Mouse (Mus musculus): ENCODE results near the gene Dpp6.

The Dpp6 gene

DNA sequence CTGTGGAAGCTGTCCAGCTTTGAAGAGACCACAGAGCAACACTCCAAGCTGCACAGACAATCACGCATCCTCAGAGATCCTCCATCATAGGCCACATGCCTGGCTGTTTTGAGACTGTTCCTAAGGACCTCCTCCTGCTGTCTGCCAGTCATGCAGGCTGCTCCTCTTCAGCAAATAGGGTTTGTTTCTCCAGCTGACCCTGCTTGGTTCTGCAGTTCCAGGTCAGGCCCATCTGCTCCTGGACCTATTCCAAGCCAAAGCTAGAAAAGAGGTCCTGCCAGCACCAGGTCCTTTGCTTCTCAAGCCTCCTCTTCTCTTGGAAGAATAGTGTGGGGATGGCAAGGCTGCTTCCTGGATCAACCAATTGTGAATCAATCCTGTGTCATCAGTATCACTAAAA, 556.9 kb downstream of the Dpp6 start:
- no peak for DNase-seq (ENCODE audit: low spot score in 2 of 2)

- no peak for DNase-seq (ENCODE audit: low spot score in 2 of 2)
These were observed 558.8 kb downstream of the Dpp6 start for GRCm38 (mm10) chr5:27375841-27376240.

GRCm38 (mm10) chr5:27380656-27381385, 563.8 kb downstream of the Dpp6 start:
- no peak for DNase-seq (ENCODE audit: low spot score in 2 of 2)

GRCm38 (mm10) chr5:27398371-27398770, 581.4 kb downstream of the Dpp6 start:
- DNase-seq (ENCODE audit: low spot score in 2 of 2): no peak

DNA sequence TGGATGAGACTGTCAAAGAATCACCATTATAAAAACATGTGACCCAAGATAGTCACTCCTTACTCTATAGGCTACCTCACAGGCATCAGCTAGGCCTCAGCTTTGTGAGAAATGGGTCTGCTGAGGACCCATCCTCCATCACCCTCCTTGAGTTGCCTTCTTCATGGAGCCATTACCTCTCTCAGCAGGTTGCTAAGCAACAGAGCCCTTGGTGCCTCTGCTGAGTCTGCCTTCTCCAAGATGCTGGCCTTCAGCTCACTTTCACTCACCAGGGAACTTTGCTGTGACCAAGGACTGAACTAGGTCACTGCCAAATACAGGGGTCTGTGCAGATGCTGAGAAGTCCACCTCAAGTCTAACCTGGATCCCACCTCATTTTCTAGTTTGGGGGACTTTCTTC, 582.1 kb downstream of the Dpp6 start:
- DNase-seq (ENCODE audit: low spot score in 2 of 2): peak in 1 of 2 experiments; percentile 19

DNA sequence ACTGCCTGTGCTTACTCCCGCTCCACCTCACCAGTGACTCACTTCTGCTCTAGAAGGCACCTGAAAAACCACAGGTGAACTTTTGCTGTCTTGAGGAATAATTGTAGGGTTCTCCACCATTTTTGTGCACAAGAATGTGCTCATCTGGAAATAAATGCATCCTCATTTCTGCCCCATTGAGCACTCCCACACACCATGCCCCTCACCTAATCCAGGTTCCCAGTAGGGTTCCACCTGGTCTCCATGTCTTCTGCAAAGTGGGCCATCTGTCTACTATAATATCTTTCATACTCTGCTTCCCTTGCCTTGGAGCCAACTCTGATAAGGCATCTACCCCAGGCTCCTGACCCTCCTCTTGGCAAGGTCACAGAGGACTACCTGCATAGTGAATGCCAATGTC, 585.6 kb downstream of the Dpp6 start:
- no peak for DNase-seq (ENCODE audit: low spot score in 2 of 2)

GRCm38 (mm10) chr5:27408854-27409253, 591.9 kb downstream of the Dpp6 start:
- DNase-seq (ENCODE audit: low spot score in 2 of 2): no peak

DNA sequence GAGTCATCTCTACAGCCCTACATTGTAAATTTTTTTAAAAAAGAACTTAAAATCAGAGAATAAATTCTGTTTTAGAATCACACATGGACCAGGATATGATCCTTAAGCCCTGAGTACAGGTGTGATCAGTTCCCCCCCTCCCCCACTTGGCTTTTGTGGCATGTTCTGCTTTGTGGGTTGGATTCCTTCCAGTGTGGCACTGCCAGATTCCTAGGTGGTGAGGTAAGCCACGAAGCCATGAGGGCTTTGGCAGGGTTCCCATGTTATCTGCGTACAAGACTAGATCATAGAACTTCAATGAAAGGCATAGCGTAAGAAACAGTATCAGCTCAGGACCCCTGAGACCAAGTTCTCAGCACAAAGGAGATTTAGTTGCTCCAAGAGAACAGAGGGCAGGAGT, 596.0 kb downstream of the Dpp6 start:
- no peak for DNase-seq (ENCODE audit: low spot score in 2 of 2)

DNA sequence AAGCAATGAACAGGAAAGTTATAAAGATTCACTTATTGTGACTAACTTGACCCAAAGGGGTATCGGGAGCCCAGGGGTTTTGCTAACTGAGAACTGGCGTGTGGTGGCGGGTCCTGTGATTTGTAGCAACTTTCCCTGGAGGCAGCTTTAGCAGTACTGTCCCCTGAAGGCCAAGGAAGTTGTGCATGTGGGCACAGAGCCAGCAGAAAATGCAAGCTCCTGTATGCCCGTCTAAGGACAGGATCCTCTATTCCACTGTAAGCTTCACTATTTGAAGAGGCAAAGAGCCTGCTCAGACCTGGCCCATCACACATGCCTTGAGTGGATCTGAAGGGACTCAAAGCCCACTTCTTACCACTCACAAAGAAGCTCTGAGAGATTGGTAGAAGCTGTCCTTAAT, 598.5 kb downstream of the Dpp6 start:
- no peak for DNase-seq (ENCODE audit: low spot score in 2 of 2)

GRCm38 (mm10) chr5:27416571-27416970, 599.6 kb downstream of the Dpp6 start:
- DNase-seq (ENCODE audit: low spot score in 2 of 2): no peak

GRCm38 (mm10) chr5:27417398-27417797, 600.4 kb downstream of the Dpp6 start:
- DNase-seq (ENCODE audit: low spot score in 2 of 2): peak in 1 of 2 experiments; percentile 15

DNA sequence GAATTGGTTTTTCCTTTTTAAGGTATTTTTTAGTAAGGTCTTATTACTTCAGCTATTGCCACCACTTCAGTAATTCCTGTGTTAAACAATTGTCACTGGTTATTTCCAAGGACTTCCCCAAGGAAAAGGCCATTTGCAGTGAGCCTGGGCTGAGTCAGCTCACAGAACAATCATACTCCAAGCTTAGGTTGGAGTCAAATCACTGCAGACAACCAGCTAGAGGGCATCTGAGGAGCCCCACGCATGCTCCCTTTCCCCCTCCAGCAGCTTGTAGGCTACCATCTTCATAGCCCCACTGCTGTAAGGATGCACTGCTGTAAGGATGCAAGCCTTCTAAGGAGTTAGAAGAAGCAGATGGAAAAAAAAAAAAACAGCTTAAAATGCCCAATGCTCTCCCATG, 601.9 kb downstream of the Dpp6 start:
- DNase-seq (ENCODE audit: low spot score in 2 of 2): no peak

DNA sequence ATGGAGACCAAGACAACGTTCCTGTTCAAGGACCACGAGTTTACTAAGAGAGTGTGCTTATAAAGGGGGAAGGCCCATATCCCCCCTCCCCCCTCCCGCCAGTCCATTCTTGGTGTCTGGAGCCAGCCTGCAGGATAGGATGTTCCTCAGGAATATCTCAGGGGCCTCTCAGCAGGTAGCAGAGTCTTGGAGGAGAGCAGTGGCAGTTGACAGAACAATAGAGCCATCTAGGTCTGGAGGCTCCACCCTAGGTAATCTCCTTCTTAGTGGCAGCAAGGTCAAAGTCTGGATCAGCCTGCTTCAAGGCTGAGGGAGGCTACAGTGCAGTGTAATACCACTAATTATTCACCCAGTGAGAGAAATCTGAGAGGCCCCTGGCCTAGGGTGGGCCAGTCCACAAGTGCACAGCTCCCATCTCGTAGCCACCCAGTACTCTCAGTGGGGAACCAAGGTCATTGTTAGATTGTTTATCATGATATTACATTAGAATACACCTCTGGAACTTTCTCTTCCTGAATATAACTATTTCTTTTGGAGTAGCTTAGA, 604.2 kb downstream of the Dpp6 start:
- DNase-seq (ENCODE audit: low spot score in 2 of 2): no peak

GRCm38 (mm10) chr5:27423766-27424165, 606.8 kb downstream of the Dpp6 start:
- DNase-seq (ENCODE audit: low spot score in 2 of 2): no peak

- DNase-seq (ENCODE audit: low spot score in 2 of 2): no peak
These were observed 607.6 kb downstream of the Dpp6 start for GRCm38 (mm10) chr5:27424484-27425080.

- no peak for DNase-seq (ENCODE audit: low spot score in 2 of 2)
These were observed 609.2 kb downstream of the Dpp6 start for GRCm38 (mm10) chr5:27426200-27426599.

DNA sequence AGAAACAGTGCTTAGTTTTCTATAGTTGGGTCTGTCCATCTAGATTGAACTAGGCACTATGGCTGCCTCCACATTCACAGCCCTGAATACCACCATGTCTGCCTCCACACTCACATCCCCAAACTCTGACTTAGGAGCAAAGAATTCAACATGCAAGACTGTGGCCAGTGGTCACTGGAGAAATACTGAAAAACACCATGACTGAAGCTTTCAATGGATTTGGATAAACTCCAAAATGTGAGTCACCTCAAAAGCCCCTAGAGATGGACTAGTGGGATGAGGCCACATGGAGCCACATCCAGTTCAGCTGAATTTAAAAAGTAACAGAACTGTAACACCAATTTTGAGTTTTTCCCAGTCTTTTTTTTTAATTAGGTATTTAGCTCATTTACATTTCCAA, 616.6 kb downstream of the Dpp6 start:
- no peak for DNase-seq (ENCODE audit: low spot score in 2 of 2)

DNA sequence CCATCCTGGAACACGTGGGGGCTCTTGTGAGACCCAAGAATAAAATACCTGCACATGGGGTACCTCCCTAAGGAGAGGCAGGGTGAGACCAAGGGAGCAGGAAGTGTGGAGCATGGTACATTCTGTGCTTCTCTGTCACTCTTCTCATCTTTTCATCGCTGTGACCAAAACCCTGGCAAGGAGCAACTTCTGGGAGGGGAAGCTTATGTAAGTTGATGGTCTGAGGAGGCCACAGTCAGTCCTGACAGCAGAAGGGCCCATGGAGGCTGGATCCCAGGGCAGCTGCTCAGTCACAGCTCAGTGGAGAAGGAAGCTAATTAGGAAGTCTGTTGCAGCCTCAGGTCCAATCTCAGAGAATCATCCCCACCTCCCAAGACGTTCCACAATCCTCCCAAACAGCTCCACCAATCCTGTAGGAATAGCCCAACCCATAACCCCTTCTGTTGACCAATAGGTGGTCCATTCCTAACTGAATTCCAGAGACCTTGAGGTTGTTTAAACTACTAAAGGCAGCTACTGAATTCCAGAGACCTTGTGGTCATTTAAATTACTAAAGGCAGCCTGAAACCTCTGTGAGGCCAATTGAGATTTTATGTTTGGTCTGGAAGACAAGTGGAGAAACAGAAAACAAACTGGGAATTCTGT, 636.3 kb downstream of the Dpp6 start:
- DNase-seq (ENCODE audit: low spot score in 2 of 2): no peak

- DNase-seq (ENCODE audit: low spot score in 2 of 2): no peak
These were observed 637.4 kb downstream of the Dpp6 start for GRCm38 (mm10) chr5:27454386-27454785.

DNA sequence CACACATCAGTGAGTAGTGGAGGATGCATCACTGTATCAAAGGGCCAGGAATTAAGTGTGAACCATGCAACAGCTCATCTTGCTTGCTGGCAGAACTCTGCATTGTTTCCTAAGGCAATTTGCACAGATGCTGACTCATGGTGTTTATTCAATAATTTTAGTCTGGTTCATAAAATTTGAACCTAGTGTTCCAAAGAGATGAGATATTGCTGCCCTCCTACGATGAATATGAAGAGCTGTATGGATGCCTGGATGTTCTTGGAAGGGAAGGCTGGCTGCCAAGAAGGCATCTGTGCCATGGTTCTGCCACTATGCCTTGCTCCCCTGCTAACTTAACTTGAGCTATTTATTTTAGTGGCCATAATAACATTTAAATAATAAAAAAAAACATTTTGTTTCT, 640.0 kb downstream of the Dpp6 start:
- peak; percentile 8 to 36 for DNase-seq (ENCODE audit: low spot score in 2 of 2)

DNA sequence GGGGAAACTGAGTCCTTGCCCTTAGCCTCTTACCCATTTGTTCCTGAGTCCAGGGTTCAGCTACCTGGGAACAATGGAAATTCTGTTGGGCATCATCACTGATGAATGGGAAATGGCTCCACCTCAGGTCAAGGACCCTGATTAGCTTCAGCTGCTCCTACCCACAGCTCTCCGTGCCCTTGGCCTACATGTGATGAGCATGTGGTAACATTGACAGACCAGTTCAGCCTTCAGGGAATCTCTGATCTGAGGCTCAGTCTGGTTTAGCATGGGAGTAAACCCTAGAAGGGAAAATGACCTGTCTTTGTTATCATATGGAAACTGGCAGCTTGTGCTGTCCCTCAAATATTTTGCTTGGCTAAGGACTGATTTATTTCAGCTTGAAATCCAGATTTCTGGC, 640.7 kb downstream of the Dpp6 start:
- DNase-seq (ENCODE audit: low spot score in 2 of 2): no peak

GRCm38 (mm10) chr5:27474964-27475465, 658.0 kb downstream of the Dpp6 start:
- peak in 1 of 2 experiments; percentile 20 for DNase-seq (ENCODE audit: low spot score in 2 of 2)

GRCm38 (mm10) chr5:27481706-27482105, 664.7 kb downstream of the Dpp6 start:
- no peak for DNase-seq (ENCODE audit: low spot score in 2 of 2)

Measured in frontal cortex, postnatal 36 days (tissue).